Mouse (Mus musculus): ENCODE results near the gene Gcg. TPM values are rescaled to one million over a fixed set of nuclear protein-coding genes. Genes with fewer than 3 reads are reported as not detected.

The Gcg gene
- polyA plus RNA-seq, 1 experiment = not detected

GRCm38 (mm10) chr2:62460815-62461450 lies 22.5 kb downstream of the Gcg start:
- Histone ChIP-seq H3K4me3 (ENCODE audit: insufficient read depth, low read length) (no peak overlapping the region), H3K27ac (ENCODE audit: insufficient read depth, low read length) (no peak overlapping the region), H3K4me1 (ENCODE audit: control insufficient read depth, insufficient read depth, low read length) (no peaks in the 10 kb centered on the region)
- TF ChIP-seq POLR2A (IDR thresholded peaks at IDR 0.05; ENCODE audit: low read depth, low read length) = no peak
- no peak for TF ChIP-seq CTCF (IDR thresholded peaks at IDR 0.05; ENCODE audit: borderline replicate concordance, insufficient read depth, low read length)

GRCm38 (mm10) chr2:62460231-62460710 lies 23.2 kb downstream of the Gcg start:
- no peak for TF ChIP-seq CTCF (IDR thresholded peaks at IDR 0.05; ENCODE audit: borderline replicate concordance, insufficient read depth, low read length)
- TF ChIP-seq POLR2A (IDR thresholded peaks at IDR 0.05; ENCODE audit: low read depth, low read length) = no peak
- H3K27ac ChIP-seq (ENCODE audit: insufficient read depth, low read length) = no peak overlapping the region
- H3K4me1 ChIP-seq (ENCODE audit: control insufficient read depth, insufficient read depth, low read length) = no peaks in the 10 kb centered on the region
- no peak overlapping the region for H3K4me3 ChIP-seq (ENCODE audit: insufficient read depth, low read length)

DNA sequence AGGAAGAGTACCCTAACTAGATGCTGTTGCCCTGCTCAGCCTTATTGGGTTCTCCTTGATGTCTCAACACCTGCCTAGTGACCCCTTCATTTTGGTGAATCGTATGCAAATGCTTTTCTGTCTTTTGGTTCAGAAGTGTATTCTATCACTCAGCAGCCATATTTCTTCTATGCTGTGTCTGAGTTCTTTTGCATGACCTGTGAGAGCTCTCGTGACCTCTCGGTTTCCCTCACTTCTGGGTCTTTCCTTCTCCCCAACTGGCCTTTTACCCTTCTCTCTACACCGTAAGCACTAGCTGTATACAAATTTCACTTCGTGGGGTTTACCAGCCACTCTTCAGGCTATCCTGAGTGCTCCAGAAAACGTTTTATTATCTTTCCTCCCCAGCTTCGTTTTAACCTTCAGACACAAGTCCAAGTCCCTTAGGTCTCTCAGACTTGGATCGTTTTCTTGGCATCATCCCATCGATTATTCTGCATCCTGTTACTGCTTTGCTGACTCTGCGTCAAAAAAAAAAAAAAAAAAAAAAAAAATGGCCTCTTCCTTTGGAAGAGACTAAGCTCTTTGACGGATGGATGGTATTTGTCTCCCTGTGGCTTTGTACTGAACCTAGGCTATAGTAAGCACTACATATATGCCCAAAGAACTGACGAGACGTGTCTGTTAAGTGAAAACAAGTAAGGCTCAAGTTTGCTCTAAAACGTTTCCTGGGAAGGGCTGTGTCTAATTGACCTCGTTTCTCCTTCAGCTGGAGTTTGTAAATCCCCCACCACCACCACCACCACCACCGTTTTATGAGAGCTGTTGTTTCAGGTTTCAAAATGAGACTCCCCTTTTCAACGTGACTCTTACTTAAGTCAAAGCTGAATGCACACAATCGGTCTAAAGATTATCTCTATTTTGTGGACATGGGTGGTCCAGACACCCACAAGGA lies 23.9 kb downstream of the Gcg start:
- TF ChIP-seq POLR2A (IDR thresholded peaks at IDR 0.05; ENCODE audit: low read depth, low read length) = no peak
- TF ChIP-seq CTCF (IDR thresholded peaks at IDR 0.05; ENCODE audit: borderline replicate concordance, insufficient read depth, low read length) = no peak
- H3K4me3 ChIP-seq (ENCODE audit: insufficient read depth, low read length) = no peak overlapping the region
- H3K27ac ChIP-seq (ENCODE audit: insufficient read depth, low read length) = no peak overlapping the region
- no peaks in the 10 kb centered on the region for H3K4me1 ChIP-seq (ENCODE audit: control insufficient read depth, insufficient read depth, low read length)

DNA sequence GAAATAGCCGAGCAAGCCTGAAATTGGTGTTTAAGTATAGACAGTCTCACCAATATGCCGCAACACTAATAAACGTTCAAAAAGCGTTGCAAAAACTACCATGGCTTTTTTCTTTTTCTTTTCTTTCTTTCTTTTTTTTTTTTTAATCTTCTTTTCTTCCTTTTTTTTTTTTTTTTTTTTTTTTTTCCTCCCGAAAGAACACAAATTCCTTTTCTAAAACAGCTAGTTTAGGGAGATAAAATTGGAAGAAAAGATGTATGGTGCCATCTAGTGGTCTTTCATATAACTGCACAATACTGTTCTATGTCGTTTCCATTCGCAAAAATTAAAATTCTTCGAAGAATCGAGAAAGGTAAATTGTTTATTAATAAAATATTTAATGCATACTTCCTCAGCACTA lies 25.4 kb downstream of the Gcg start:
- Histone ChIP-seq H3K27ac (ENCODE audit: insufficient read depth, low read length) (no peak overlapping the region), H3K4me1 (ENCODE audit: control insufficient read depth, insufficient read depth, low read length) (no peaks in the 10 kb centered on the region), H3K4me3 (ENCODE audit: insufficient read depth, low read length) (no peak overlapping the region)
- TF ChIP-seq CTCF (IDR thresholded peaks at IDR 0.05; ENCODE audit: borderline replicate concordance, insufficient read depth, low read length) = no peak
- TF ChIP-seq POLR2A (IDR thresholded peaks at IDR 0.05; ENCODE audit: low read depth, low read length) = no peak

GRCm38 (mm10) chr2:62454991-62455390 lies 28.5 kb downstream of the Gcg start:
- no peaks in the 10 kb centered on the region for H3K4me1 ChIP-seq (ENCODE audit: control insufficient read depth, insufficient read depth, low read length)
- no peak overlapping the region for H3K27ac ChIP-seq (ENCODE audit: insufficient read depth, low read length)
- no peak overlapping the region for H3K4me3 ChIP-seq (ENCODE audit: insufficient read depth, low read length)
- TF ChIP-seq CTCF (IDR thresholded peaks at IDR 0.05; ENCODE audit: borderline replicate concordance, insufficient read depth, low read length) (no peak), POLR2A (IDR thresholded peaks at IDR 0.05; ENCODE audit: low read depth, low read length) (no peak)

- no peak overlapping the region for H3K27ac ChIP-seq (ENCODE audit: insufficient read depth, low read length)
- no peak overlapping the region for H3K4me3 ChIP-seq (ENCODE audit: insufficient read depth, low read length)
- TF ChIP-seq POLR2A (IDR thresholded peaks at IDR 0.05; ENCODE audit: low read depth, low read length) (no peak), CTCF (IDR thresholded peaks at IDR 0.05; ENCODE audit: borderline replicate concordance, insufficient read depth, low read length) (no peak)
- no peaks in the 10 kb centered on the region for H3K4me1 ChIP-seq (ENCODE audit: control insufficient read depth, insufficient read depth, low read length)
Observed at GRCm38 (mm10) chr2:62454033-62454432, 29.4 kb downstream of the Gcg start.

GRCm38 (mm10) chr2:62450364-62450763 lies 33.1 kb downstream of the Gcg start:
- H3K4me3 ChIP-seq (ENCODE audit: insufficient read depth, low read length) = no peak overlapping the region
- TF ChIP-seq CTCF (IDR thresholded peaks at IDR 0.05; ENCODE audit: borderline replicate concordance, insufficient read depth, low read length) (no peak), POLR2A (IDR thresholded peaks at IDR 0.05; ENCODE audit: low read depth, low read length) (no peak)
- H3K27ac ChIP-seq (ENCODE audit: insufficient read depth, low read length) = no peak overlapping the region
- H3K4me1 ChIP-seq (ENCODE audit: control insufficient read depth, insufficient read depth, low read length) = no peaks in the 10 kb centered on the region

- Histone ChIP-seq H3K4me1 (ENCODE audit: control insufficient read depth, insufficient read depth, low read length) (no peaks in the 10 kb centered on the region), H3K4me3 (ENCODE audit: insufficient read depth, low read length) (no peak overlapping the region), H3K27ac (ENCODE audit: insufficient read depth, low read length) (no peak overlapping the region)
- no peak for TF ChIP-seq CTCF (IDR thresholded peaks at IDR 0.05; ENCODE audit: borderline replicate concordance, insufficient read depth, low read length)
- no peak for TF ChIP-seq POLR2A (IDR thresholded peaks at IDR 0.05; ENCODE audit: low read depth, low read length)
Observed at GRCm38 (mm10) chr2:62449692-62450346, 33.6 kb downstream of the Gcg start.

- Histone ChIP-seq H3K27ac (ENCODE audit: insufficient read depth, low read length) (no peak overlapping the region), H3K4me1 (ENCODE audit: control insufficient read depth, insufficient read depth, low read length) (no peaks in the 10 kb centered on the region), H3K4me3 (ENCODE audit: insufficient read depth, low read length) (no peak overlapping the region)
- TF ChIP-seq POLR2A (IDR thresholded peaks at IDR 0.05; ENCODE audit: low read depth, low read length) = no peak
- no peak for TF ChIP-seq CTCF (IDR thresholded peaks at IDR 0.05; ENCODE audit: borderline replicate concordance, insufficient read depth, low read length)
Observed at GRCm38 (mm10) chr2:62440802-62441544, 42.5 kb downstream of the Gcg start.
